Mouse (Mus musculus) limb, embryonic 11.5 days (tissue): ENCODE measurements at regions not wholly inside any gene's neighbourhood (a gene's known extent, or its start where the extent isn't known, plus 50 kb on each side); places are given as distances from the start of the nearest gene placed in this dataset.

Experiments
- ATAC-seq: fragments of 200-750 bp; cut with Nextera tagmentation; 2 replicates; pipeline ENCODE4 v1.8.0; 2017; ENCODE audit warnings: low read depth; ENCODE audit not compliant: insufficient number of reproducible peaks, low FRiP score, low TSS enrichment
- DNase-seq: peaks from one replicate; pipeline ENCODE4 v3.0.0-alpha.2; 2015; ENCODE audit warnings: low spot score
- H3K27ac ChIP-seq: fragments of 300-500 bp; sonication (generic); replicated peaks from 2 replicates; pipeline ENCODE4 v1.5.1; 2014; ENCODE audit warnings: low read depth, mild to moderate bottlenecking, low read length
- H3K27me3 ChIP-seq: fragments of 300-500 bp; sonication (generic); 2 replicates; pipeline ENCODE4 v1.6.1; 2014; ENCODE audit warnings: mild to moderate bottlenecking, low read length, mixed read lengths; ENCODE audit not compliant: control insufficient read depth, insufficient read depth
- H3K36me3 ChIP-seq: fragments of 300-500 bp; sonication (generic); 2 replicates; pipeline ENCODE4 v1.6.1; 2014; ENCODE audit warnings: mild to moderate bottlenecking, low read length, moderate library complexity, mixed read lengths; ENCODE audit not compliant: control insufficient read depth, insufficient read depth
- H3K4me1 ChIP-seq: fragments of 300-500 bp; sonication (generic); 2 replicates; pipeline ENCODE4 v1.6.1; 2014; ENCODE audit warnings: low read length, mixed read lengths; ENCODE audit not compliant: control insufficient read depth, insufficient read depth
- H3K4me2 ChIP-seq: fragments of 300-500 bp; sonication (generic); 2 replicates; pipeline ENCODE4 v1.6.1; 2014; ENCODE audit warnings: low read depth, mild to moderate bottlenecking, moderate library complexity; ENCODE audit not compliant: severe bottlenecking
- H3K4me3 ChIP-seq: fragments of 300-500 bp; sonication (generic); 2 replicates; pipeline ENCODE4 v1.5.1; 2014; ENCODE audit warnings: low read depth, low read length
- H3K9ac ChIP-seq: fragments of 300-500 bp; sonication (generic); 2 replicates; pipeline ENCODE4 v1.6.1; 2014; ENCODE audit warnings: mild to moderate bottlenecking, low read length
- H3K9me3 ChIP-seq: fragments of 300-500 bp; sonication (generic); 2 replicates; pipeline ENCODE4 v1.6.1; 2016; ENCODE audit warnings: low read length; ENCODE audit not compliant: control insufficient read depth
- WGBS: fragments of 180-500 bp; shearing (Covaris S2); extraction: QIAGEN DNeasy Blood & Tissue Kit; methylation state at CpG from one replicate; pipeline ENCODE4 v1.1.7; 2014; 5-methylcytosine and 5-hydroxymethylcytosine counted together

GRCm38 (mm10) chr3:147419129-147419528 is 567.0 kb downstream of the Ttll7 start:
- no peak overlapping the region for H3K4me3 ChIP-seq
- ATAC-seq, result no peak
- WGBS, result 52% methylated on average over 3 of the region's 3 CpGs
- H3K4me1 ChIP-seq, result no peaks in the 10 kb centered on the region
- no peak overlapping the region for H3K4me2 ChIP-seq
- no peak for DNase-seq
- no peaks in the 10 kb centered on the region for H3K9me3 ChIP-seq
- H3K27ac ChIP-seq, result no peak overlapping the region
- no peak overlapping the region for H3K9ac ChIP-seq
- H3K36me3 ChIP-seq, result no peaks in the 10 kb centered on the region
- H3K27me3 ChIP-seq, result no peaks in the 10 kb centered on the region

DNA sequence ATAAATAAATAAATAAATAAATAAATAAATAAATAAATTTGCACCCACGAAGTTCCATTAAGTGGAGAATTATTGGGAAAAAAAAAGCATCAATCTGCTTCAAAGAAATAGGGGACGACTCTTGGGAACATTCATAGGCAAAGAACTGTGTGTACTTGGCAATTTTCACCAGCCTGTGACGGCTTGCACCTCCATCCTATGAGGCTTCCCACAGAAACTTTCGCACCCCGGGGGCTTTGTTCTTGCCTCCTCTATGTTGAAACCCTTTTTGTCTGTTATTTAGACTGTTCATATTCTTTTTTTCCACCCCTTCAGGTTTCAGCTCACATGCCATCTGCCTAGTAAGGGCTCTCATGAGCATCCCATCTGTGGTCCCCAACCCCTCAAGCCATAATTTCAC is 570.0 kb downstream of the Ttll7 start:
- H3K4me3 ChIP-seq, result no peak overlapping the region
- H3K9ac ChIP-seq, result no peak overlapping the region
- 83% methylated on average over 5 of the region's 5 CpGs for WGBS
- DNase-seq (no peak), ATAC-seq (no peak)
- H3K27me3 ChIP-seq, result no peaks in the 10 kb centered on the region
- H3K9me3 ChIP-seq, result no peaks in the 10 kb centered on the region
- no peaks in the 10 kb centered on the region for H3K36me3 ChIP-seq
- H3K4me2 ChIP-seq, result no peak overlapping the region
- no peaks in the 10 kb centered on the region for H3K4me1 ChIP-seq
- H3K27ac ChIP-seq, result no peak overlapping the region

DNA sequence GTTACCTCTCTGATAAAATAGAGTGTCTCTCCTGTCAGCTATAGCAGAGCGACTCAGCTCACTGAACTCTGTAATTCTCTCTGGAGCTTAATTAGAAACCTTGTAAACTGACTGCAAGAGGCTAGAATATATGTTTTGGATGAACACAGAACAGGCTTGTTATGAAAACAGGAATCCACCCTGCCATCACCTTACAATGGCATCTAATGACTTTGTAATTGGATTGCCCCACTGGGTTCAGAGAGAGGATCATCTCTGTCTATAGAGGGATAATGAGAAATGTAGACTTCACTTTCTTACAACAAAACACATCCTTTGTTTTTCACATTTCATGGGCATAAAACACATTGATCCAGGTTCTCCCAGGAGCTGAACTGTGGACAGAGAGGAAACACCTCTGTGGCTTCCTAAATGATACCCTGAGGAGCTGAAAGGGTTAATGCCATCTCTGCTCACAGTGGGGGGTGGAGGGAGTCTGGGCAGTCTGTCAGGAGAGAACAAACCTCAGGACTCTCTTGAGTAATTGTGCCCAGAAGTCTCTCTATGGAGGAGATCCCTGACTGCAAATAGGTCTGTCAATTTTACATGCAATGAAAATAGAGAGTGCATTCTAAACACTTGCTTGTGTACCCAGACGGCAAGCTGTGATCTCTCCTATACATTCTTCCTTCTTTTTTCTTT is 571.9 kb downstream of the Ttll7 start:
- no peaks in the 10 kb centered on the region for H3K4me1 ChIP-seq
- no peak overlapping the region for H3K4me3 ChIP-seq
- no peaks in the 10 kb centered on the region for H3K9me3 ChIP-seq
- 23% methylated on average over 2 of the region's 2 CpGs for WGBS
- no peak overlapping the region for H3K4me2 ChIP-seq
- no peaks in the 10 kb centered on the region for H3K27me3 ChIP-seq
- H3K27ac ChIP-seq, result no peak overlapping the region
- no peak overlapping the region for H3K9ac ChIP-seq
- ATAC-seq (no peak), DNase-seq (no peak)
- H3K36me3 ChIP-seq, result no peaks in the 10 kb centered on the region

DNA sequence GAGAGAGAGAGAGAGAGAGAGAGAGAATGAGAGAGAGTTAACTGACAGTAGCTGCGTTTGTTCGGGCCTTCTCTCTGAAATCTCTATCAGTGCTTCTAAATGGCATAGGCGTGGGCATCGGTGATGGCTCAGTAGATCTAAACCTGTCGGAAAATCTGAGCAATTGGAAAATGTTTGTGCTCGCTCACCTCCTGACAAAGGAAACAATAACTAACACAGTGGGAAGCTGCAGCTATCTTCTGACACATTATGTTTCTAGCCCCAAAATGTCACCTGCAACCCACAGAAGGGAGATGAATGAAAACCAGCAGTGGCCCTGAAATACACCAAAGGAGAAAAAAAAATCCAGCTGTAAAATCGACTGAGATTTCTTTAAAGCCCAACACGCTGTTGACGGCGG is 576.7 kb downstream of the Ttll7 start:
- Histone ChIP-seq H3K4me1 (no peaks in the 10 kb centered on the region), H3K27me3 (no peaks in the 10 kb centered on the region), H3K36me3 (no peaks in the 10 kb centered on the region), H3K4me2 (no peak overlapping the region), H3K4me3 (no peak overlapping the region), H3K9me3 (no peaks in the 10 kb centered on the region), H3K27ac (no peak overlapping the region), H3K9ac (no peak overlapping the region)
- ATAC-seq (no peak), DNase-seq (no peak)
- WGBS, result 48% methylated on average over 10 of the region's 10 CpGs

- Histone ChIP-seq H3K9me3 (no peaks in the 10 kb centered on the region), H3K27me3 (no peaks in the 10 kb centered on the region), H3K36me3 (no peaks in the 10 kb centered on the region), H3K4me2 (no peak overlapping the region), H3K4me3 (no peak overlapping the region), H3K27ac (no peak overlapping the region), H3K4me1 (peaks cover 10% of the 10 kb centered on the region), H3K9ac (no peak overlapping the region)
- WGBS, result 79% methylated on average over 5 of the region's 5 CpGs
- DNase-seq (no peak), ATAC-seq (no peak)
These were observed 590.9 kb downstream of the Ttll7 start for GRCm38 (mm10) chr3:147442925-147443690.

GRCm38 (mm10) chr3:147443691-147443960 is 591.5 kb downstream of the Ttll7 start:
- Histone ChIP-seq H3K4me3 (no peak overlapping the region), H3K36me3 (no peaks in the 10 kb centered on the region), H3K4me2 (no peak overlapping the region), H3K9ac (no peak overlapping the region), H3K27me3 (no peaks in the 10 kb centered on the region), H3K27ac (no peak overlapping the region), H3K4me1 (peaks cover 10% of the 10 kb centered on the region), H3K9me3 (no peaks in the 10 kb centered on the region)
- ATAC-seq (no peak), DNase-seq (no peak)

- WGBS, result 44% methylated on average over 10 of the region's 10 CpGs
- no peak overlapping the region for H3K27ac ChIP-seq
- H3K9me3 ChIP-seq, result no peaks in the 10 kb centered on the region
- no peak overlapping the region for H3K4me2 ChIP-seq
- no peak overlapping the region for H3K9ac ChIP-seq
- no peaks in the 10 kb centered on the region for H3K36me3 ChIP-seq
- H3K27me3 ChIP-seq, result no peaks in the 10 kb centered on the region
- peaks cover 10% of the 10 kb centered on the region for H3K4me1 ChIP-seq
- DNase-seq, result peak; percentile 58
- no peak for ATAC-seq
- no peak overlapping the region for H3K4me3 ChIP-seq
These were observed 592.0 kb downstream of the Ttll7 start for GRCm38 (mm10) chr3:147444005-147444763.

DNA sequence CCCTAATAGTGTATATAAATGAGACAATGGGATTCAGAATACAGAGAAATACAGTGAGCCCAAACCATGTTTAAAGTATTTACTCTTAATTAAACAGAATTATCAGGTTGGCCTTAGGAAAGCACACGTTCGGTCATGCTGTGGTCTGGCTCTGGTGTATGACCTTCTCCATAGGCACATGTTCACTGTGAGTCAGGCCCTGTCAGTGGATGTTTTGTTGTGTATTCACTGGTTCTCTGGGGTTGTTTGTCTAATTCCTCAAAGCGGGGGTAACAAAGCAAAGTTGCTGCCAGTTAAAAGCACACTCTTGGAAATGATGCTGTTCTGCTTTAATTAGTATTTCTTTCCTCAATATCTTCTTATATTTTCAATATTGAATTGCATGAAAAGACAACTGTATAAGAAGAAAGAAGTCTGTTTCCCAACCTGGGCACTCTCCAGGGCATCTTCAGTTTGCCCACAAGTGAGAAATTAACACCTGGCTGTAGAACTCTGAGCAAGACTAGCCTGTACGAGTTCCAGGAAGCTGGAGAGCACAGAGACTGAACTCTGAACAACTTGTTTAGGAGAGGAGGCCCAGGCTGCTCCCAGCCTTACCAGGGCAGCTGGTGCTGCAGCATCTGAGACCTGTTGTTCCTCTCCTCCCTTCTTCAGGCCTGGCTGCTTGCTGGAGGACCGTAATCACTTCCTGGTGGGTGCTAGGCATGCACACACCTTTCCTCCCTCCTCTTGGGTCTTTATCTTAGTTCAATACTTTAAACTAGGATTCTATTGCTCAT is 593.1 kb downstream of the Ttll7 start:
- Histone ChIP-seq H3K27ac (0 out of 2 replicates have a peak overlapping the region, but pooled peaks have one; percentile 2), H3K9me3 (no peaks in the 10 kb centered on the region), H3K27me3 (no peaks in the 10 kb centered on the region), H3K36me3 (no peaks in the 10 kb centered on the region), H3K9ac (no peak overlapping the region), H3K4me2 (no peak overlapping the region), H3K4me3 (no peak overlapping the region), H3K4me1 (peaks cover 10% of the 10 kb centered on the region)
- DNase-seq, result no peak
- WGBS, result 64% methylated on average over 5 of the region's 5 CpGs
- ATAC-seq, result no peak
